Mouse (Mus musculus) liver, adult 2 months (tissue): ENCODE results near the gene Dmpk. TPM values are rescaled to one million over a fixed set of nuclear protein-coding genes. Genes with fewer than 3 reads are reported as not detected.

Experiments used
- DNase-seq: peaks from one replicate; pipeline ENCODE4 v3.0.0-alpha.2; 2011; ENCODE audit warnings: low read depth, low spot score; ENCODE audit errors: extremely low read depth
- H3K27ac ChIP-seq: fragments of 200-500 bp; replicated peaks from 2 replicates; pipeline ENCODE4 v1.5.1; 2012; ENCODE audit warnings: low read depth, mild to moderate bottlenecking, control low read depth, inconsistent platforms, low read length; ENCODE audit not compliant: insufficient read depth
- H3K27me3 ChIP-seq: fragments of 200-500 bp; 2 replicates; pipeline ENCODE4 v1.6.1; 2012; ENCODE audit warnings: mild to moderate bottlenecking, moderate library complexity, low read length, inconsistent platforms; ENCODE audit not compliant: control insufficient read depth, insufficient read depth
- H3K36me3 ChIP-seq: fragments of 200-500 bp; 2 replicates; pipeline ENCODE4 v1.6.1; 2012; ENCODE audit warnings: low read length, inconsistent platforms; ENCODE audit not compliant: control insufficient read depth, insufficient read depth
- H3K4me1 ChIP-seq: fragments of 200-500 bp; 2 replicates; pipeline ENCODE4 v1.6.1; 2011; ENCODE audit warnings: low read length; ENCODE audit not compliant: control insufficient read depth, insufficient read depth
- H3K4me3 ChIP-seq: fragments of 200-500 bp; 2 replicates; pipeline ENCODE4 v1.5.1; 2011; ENCODE audit warnings: low read depth, mild to moderate bottlenecking, control low read depth, low read length, moderate library complexity; ENCODE audit not compliant: insufficient read depth
- H3K79me2 ChIP-seq: fragments of 200-500 bp; 2 replicates; pipeline ENCODE4 v1.6.1; 2012; ENCODE audit warnings: inconsistent platforms, mild to moderate bottlenecking, low read length, moderate library complexity; ENCODE audit not compliant: control insufficient read depth, insufficient read depth
- H3K9ac ChIP-seq: fragments of 200-500 bp; 2 replicates; pipeline ENCODE4 v1.6.1; 2012; ENCODE audit warnings: low read depth, mild to moderate bottlenecking, control low read depth, inconsistent platforms, low read length
- CTCF ChIP-seq: fragments of 200-500 bp; IDR thresholded peaks from 2 replicates; pipeline ENCODE4 v1.5.1; 2011; ENCODE audit warnings: low read depth, low read length, control low read depth
- POLR2A ChIP-seq: fragments of 200-500 bp; IDR thresholded peaks from 2 replicates; pipeline ENCODE4 v1.6.1; 2011; ENCODE audit warnings: low read length, control low read depth; ENCODE audit not compliant: insufficient read depth; ENCODE audit errors: extremely low read depth
- WGBS: fragments of 180-500 bp; shearing (Covaris S2); methylation state at CpG from one replicate; pipeline ENCODE4 v1.1.7; 2018; 5-methylcytosine and 5-hydroxymethylcytosine counted together
- polyA plus RNA-seq: library from polyadenylated mRNA; depleted of rRNA; stranded (reverse); fragments of >200 nt; gene quantifications from 2 replicates; pipeline ENCODE4 v1.2.3, GENCODE M21; 2012
- total RNA-seq: library from RNA; depleted of rRNA; stranded (reverse); fragments of >200 nt; gene quantifications from 2 replicates; pipeline ENCODE4 v1.2.3, GENCODE M21; 2014

The Dmpk gene
- total and polyA plus RNA-seq, 2 experiments, result 13.6 to 76.4 TPM

- WGBS, result 61% methylated on average over 6 of the region's 6 CpGs
- Histone ChIP-seq H3K27me3 (no peaks in the 10 kb centered on the region), H3K9ac (peak overlapping the region; percentile 74), H3K79me2 (no peaks in the 10 kb centered on the region), H3K4me1 (peaks cover 4% of the 10 kb centered on the region), H3K36me3 (no peaks in the 10 kb centered on the region), H3K27ac (peak overlapping the region; percentile 70), H3K4me3 (peak overlapping the region; percentile 62)
- DNase-seq, result peak; percentile 31
- TF ChIP-seq POLR2A (no peak), CTCF (no peak)
Measured at GRCm38 (mm10) chr7:19084277-19084771, 675 bp downstream of the Dmpk start.

DNA sequence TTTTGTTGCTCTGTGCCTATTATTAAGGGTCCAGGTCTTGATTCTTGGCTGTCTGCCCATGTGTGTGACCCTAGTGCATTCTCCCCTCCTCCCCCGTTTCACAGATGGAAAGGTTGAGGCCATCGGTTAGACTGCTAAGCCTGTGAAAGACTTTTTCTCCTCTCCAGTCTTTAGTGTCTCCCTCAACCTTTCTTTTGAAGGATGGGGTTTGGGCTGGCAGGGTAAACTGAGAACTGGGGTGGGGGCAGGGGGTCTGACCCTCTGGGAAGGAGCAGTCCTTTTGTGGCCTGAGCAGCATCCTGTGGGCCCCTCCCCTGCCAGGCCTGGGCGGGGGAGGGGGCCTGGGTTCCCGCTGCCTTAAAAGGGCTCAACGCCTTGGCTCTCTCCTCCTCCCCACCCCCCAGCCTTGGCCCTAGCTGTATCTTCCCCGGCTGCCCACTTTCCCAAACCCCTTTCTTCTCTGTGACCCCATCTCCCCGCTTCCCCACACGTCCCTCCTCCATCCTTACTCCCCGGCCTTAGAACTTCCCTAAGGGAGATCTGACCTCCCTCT lies 1.3 kb downstream of the Dmpk start:
- Histone ChIP-seq H3K36me3 (no peaks in the 10 kb centered on the region), H3K4me3 (peak overlapping the region; percentile 19), H3K27ac (peak overlapping the region; percentile 56), H3K27me3 (no peaks in the 10 kb centered on the region), H3K79me2 (no peaks in the 10 kb centered on the region), H3K4me1 (peaks cover 4% of the 10 kb centered on the region), H3K9ac (no peak overlapping the region)
- TF ChIP-seq POLR2A (no peak), CTCF (no peak)
- 36% methylated on average over 9 of the region's 9 CpGs for WGBS
- DNase-seq, result no peak

- no peaks in the 10 kb centered on the region for H3K27me3 ChIP-seq
- H3K27ac ChIP-seq, result peak overlapping the region; percentile 56; the same call in 1 of the 2 replicates
- DNase-seq, result no peak
- H3K4me3 ChIP-seq, result peak overlapping the region; percentile 19; the same call in 1 of the 2 replicates
- H3K4me1 ChIP-seq, result peaks cover 4% of the 10 kb centered on the region
- H3K9ac ChIP-seq, result peak overlapping the region; percentile 25; the same call in 1 of the 2 replicates
- no peaks in the 10 kb centered on the region for H3K36me3 ChIP-seq
- TF ChIP-seq CTCF (no peak), POLR2A (no peak)
- 9% methylated on average over 6 of the region's 6 CpGs for WGBS
- H3K79me2 ChIP-seq, result no peaks in the 10 kb centered on the region
Measured at GRCm38 (mm10) chr7:19085495-19085894, 1.8 kb downstream of the Dmpk start.

DNA sequence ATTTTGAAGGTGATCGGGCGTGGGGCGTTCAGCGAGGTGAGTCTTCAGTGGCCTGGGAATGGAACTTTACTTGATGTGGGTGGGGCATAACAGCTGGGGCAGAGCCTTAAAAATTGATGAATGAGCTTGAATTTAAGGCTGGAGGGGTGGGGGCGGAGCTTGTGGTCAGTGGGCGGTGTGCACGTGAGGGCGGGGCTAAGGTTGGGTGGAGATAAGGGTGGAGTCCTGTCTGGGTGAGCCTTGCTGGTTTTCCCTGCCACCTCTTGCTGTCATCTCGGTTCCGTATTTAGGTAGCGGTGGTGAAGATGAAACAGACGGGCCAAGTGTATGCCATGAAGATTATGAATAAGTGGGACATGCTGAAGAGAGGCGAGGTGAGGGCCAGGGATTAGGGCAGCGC lies 2.4 kb downstream of the Dmpk start:
- Histone ChIP-seq H3K79me2 (no peaks in the 10 kb centered on the region), H3K9ac (peak overlapping the region; percentile 25; the same call in 1 of the 2 replicates), H3K36me3 (no peaks in the 10 kb centered on the region), H3K4me3 (no peak overlapping the region), H3K27me3 (no peaks in the 10 kb centered on the region), H3K27ac (peak overlapping the region; percentile 22; the same call in 1 of the 2 replicates), H3K4me1 (peaks cover 4% of the 10 kb centered on the region)
- peak; percentile 65 for DNase-seq
- TF ChIP-seq POLR2A (no peak), CTCF (no peak)
- 22% methylated on average over 14 of the region's 14 CpGs for WGBS

- Histone ChIP-seq H3K27ac (no peak overlapping the region), H3K4me3 (no peak overlapping the region), H3K9ac (no peak overlapping the region), H3K36me3 (no peaks in the 10 kb centered on the region), H3K27me3 (no peaks in the 10 kb centered on the region), H3K4me1 (peaks cover 4% of the 10 kb centered on the region), H3K79me2 (no peaks in the 10 kb centered on the region)
- no peak for DNase-seq
- TF ChIP-seq CTCF (no peak), POLR2A (no peak)
- WGBS, result 79% methylated on average over 18 of the region's 18 CpGs
Measured at GRCm38 (mm10) chr7:19086760-19087159, 3.1 kb downstream of the Dmpk start.

- no peak overlapping the region for H3K9ac ChIP-seq
- peaks cover 3% of the 10 kb centered on the region; the same call in 1 of the 2 replicates for H3K79me2 ChIP-seq
- no peak overlapping the region for H3K4me3 ChIP-seq
- H3K27ac ChIP-seq, result no peak overlapping the region
- no peaks in the 10 kb centered on the region for H3K36me3 ChIP-seq
- 45% methylated on average over 10 of the region's 10 CpGs for WGBS
- H3K27me3 ChIP-seq, result no peaks in the 10 kb centered on the region
- DNase-seq, result no peak
- peaks cover 10% of the 10 kb centered on the region for H3K4me1 ChIP-seq
- TF ChIP-seq CTCF (peak; percentile 94), POLR2A (no peak)
Measured at GRCm38 (mm10) chr7:19088813-19089212, 5.2 kb downstream of the Dmpk start.
